Mouse (Mus musculus): ENCODE data around the gene Chaf1b. TPM values are rescaled to one million over a fixed set of nuclear protein-coding genes. Genes with fewer than 3 reads are reported as not detected.

The Chaf1b gene
- total RNA-seq (2017): 3.7 to 6.2 TPM (median 5.7 TPM) in 3 replicates

DNA sequence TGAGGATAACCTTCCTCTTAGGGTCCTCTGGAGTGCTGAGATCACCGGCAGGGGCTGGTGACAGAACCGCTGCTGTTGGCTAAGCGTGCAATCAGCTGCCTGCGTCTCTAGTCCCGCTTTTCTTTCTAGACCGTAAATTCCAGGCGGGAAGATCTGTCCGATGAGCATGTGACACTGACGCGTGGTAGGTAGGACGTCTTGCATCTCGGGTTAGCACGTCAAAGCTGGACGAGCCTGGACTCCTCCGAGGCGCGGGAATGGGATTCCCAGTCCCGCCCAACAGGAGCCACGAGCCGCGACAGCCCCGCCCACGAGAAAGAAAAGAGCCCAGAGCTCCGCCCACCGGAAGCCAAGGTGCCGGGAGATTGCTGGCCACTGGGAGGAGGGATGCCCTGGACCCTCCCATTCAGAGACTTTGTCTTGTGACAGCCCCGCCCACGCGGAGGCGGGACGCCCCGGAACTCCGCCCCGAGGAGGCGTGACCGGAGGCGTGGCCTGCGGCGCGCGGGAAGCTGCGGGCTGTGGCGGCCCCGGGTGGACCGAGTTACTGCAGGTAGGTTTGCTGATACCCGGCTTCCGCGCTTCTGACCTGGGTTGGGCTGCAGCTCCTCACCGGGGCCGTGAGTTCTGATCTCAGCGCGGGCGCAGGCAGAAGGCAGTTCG is at the start of gene Chaf1b:
Chaf1b (plus strand) TSS at position 479 of the 663 bp plus-strand sequence.
- ATAC-seq (replicated peaks; ENCODE audit: insufficient number of reproducible peaks, low FRiP score, low TSS enrichment, poor library complexity, severe bottlenecking): peak; percentile 95

DNA sequence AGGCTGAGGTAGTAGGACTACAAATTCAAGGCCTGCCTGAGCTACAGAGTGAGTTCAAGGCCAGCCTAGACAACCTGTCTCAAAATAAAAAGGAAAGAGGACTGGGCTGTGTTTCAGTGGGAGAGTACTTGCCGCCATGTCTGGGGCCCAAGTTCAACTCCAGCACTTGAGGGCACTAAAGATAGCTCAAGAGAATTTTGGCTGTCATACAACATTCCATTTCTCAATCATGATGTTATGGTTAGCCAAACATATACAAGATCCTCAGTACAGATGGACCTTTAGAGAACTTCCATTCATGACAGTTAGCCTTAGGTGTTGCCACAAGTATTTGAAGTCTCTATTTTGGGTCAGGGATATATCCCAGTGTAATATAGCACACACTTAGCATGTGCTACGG is 49.6 kb upstream of the Chaf1b start:
- ATAC-seq (replicated peaks; ENCODE audit: insufficient number of reproducible peaks, low FRiP score, low TSS enrichment, poor library complexity, severe bottlenecking): no peak

DNA sequence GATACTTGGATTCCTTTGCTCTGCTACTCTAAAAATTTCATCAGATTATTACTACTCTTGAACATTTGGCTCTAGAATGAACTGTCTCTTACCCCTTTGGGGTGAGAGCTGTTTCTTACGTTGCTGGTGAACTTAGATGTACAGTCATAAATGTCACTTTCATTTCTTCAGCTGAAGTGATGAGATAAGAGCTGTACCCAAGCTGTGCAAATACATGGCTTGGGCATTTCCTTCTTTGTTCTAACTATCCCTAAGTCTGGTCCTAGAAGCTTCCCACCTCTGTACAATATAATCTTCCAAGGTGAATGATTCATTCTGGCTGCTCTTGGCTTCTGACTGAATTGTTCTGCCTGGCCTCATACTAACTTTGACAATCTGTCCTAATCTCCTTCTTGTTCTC is 44.7 kb upstream of the Chaf1b start:
- no peak for ATAC-seq (replicated peaks; ENCODE audit: insufficient number of reproducible peaks, low FRiP score, low TSS enrichment, poor library complexity, severe bottlenecking)

DNA sequence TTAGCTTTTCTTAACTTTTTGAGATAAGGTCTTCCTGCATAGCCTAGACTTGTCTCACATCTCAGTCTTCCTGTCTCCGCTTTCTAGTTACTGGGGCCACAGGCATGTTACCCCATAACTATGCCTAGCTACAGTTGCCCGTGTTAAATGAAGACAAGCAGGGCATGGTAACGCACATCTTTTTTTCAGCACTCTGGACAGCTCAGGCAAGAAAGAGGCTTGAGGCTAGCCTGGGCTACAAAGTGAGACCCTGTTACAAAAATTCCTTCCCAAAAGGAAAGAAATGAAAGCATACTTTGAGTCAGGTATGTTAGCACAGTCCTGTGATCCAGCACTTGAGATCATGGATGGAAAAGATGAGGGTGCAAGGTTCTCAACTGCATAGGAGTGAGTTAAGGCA is 33.2 kb upstream of the Chaf1b start:
- ATAC-seq (replicated peaks; ENCODE audit: insufficient number of reproducible peaks, low FRiP score, low TSS enrichment, poor library complexity, severe bottlenecking): no peak

DNA sequence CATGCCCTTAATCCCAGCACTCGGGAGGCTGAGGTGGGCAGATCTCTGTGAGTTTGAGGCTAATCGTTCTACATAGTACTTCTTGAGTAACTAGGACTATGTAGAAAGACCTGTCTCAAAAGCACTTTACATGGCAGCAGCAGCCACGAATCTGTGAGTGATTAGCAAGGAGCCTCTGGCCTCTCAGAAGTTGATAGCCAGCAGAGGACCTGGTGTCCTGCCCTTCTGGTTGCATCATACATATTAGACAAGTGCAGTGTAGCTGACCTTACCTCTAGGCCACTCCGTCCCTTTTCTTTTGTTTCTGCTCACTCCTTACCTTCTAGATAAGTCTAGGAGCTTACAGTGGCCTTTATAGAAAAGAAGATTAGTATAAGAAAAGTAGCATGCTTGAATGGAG is 23.7 kb upstream of the Chaf1b start:
- no peak for ATAC-seq (replicated peaks; ENCODE audit: insufficient number of reproducible peaks, low FRiP score, low TSS enrichment, poor library complexity, severe bottlenecking)

DNA sequence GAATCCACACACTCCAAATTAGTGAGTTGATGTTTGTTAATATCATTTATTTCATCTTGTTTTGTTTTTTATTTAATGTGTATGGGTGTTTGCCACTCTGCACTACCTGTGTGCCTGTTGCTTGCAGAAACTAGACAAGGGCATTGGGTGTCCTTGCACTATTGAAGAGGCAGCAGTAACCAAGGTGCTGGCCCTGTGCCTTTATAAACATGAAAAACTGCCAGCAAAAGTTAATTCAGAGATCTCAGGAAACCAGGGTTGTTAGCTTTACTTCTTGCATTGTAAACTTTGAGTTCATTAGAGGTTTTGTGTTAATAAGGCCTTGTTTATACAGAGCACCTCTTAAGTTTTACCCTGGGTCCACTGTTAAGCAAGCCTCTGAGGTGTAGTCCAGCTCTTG is 23.0 kb upstream of the Chaf1b start:
- ATAC-seq (replicated peaks; ENCODE audit: insufficient number of reproducible peaks, low FRiP score, low TSS enrichment, poor library complexity, severe bottlenecking): no peak

DNA sequence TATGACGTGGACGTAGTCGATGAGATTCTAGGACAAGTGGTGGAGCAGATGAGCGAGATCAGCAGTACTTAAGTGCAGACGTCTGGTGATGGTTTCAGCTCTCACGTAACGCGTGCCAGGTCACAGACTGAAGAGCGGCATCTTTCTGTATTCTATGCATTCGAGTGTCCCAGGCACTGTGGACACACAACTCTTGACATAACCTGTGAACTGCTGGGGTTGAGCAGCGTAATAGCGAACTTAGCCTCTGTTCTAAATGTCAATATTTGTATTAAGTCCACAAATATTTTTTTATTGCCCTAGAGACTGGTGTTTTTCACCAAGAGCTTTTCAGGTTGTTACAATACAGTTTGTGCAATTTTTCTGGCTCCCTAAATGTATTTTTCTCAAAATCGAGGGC is 8.9 kb upstream of the Chaf1b start:
- ATAC-seq (replicated peaks; ENCODE audit: insufficient number of reproducible peaks, low FRiP score, low TSS enrichment, poor library complexity, severe bottlenecking): no peak

DNA sequence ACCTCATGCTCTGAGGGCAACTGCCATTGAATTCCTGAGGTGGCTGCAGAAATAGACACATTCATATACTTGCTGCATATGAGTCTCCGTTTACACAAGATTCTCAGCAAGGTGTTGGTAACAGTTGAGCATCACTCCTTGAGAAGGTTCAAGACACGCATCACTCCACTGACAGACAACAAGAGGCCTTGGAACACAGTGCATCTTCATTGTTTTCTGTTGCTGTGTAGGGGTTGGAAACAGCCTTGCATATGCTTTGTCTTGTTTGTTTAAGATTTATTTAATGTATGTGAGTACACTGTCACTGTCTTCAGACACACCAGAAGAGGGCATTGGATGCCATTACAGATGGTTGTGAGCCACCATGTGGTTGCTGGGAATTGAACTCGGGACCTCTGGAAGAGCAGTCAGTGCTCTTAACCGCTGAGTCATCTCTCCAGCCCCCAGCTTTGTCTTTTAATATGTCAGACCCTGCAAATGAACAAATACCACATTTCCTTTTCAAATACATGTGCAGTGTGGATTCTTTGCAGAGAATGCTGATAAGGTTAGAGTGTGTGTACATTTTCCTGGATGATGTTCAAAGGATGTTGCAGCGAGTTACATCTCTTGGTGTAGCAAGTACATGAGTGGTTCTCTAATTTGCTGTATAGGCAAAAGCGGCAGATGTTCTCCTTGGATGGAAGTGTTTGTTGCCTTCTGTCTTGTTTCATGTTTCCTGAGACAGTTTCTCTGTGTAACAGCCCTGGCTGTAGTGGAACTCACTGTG is 5.9 kb upstream of the Chaf1b start:
- no peak for ATAC-seq (replicated peaks; ENCODE audit: insufficient number of reproducible peaks, low FRiP score, low TSS enrichment, poor library complexity, severe bottlenecking)

DNA sequence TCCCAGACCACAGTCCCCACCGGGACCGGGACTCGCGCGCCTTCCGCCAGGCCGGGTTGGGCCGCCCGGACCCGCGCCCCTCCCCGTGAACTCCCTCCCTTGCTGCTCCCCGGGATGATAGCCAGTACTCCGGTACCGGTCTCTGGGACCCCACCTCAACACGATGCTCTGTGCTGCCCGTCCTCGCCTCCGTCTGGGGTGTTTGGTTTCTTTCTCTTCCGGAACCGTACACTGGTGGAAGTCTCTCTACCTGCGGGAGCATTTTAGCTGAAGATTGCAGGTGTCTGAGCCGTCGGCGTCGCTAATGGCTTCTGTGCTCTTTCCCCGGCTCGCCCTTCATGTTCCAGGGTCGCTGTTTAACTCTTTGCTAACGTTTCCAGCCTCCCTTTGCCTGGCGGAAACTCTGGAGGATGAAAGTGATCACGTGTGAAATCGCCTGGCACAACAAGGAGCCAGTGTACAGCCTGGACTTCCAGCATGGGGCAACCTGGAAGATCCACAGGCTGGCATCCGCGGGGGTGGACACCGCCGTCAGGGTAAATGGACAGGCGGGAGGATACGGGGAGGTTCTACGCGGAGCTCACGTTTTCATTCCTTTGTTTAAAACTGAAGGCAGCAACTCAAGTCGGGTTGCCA is 503 bp downstream of the Chaf1b start:
- 0 out of 2 replicates have a peak, but pooled peaks have one; percentile 10 for ATAC-seq (replicated peaks; ENCODE audit: insufficient number of reproducible peaks, low FRiP score, low TSS enrichment, poor library complexity, severe bottlenecking)

DNA sequence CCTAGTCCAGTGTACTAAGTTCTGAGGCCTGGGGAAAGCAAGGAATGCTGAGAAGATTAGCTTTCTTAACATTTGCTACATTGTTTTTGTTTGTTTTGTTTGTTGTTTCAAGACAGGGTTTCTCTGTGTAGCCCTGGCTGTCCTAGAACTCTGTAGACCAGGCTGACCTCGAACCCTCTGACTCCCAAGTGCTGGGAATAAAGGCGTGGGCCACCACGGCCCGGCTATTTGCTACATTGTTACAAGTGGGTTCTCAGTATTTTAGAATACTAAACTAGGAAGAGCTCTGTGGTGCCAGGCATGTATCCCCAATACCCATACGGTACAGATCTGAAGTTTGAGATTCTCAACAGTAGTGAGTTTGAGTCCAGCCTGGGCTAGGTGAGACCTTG is 1.0 kb downstream of the Chaf1b start:
- no peak for ATAC-seq (replicated peaks; ENCODE audit: insufficient number of reproducible peaks, low FRiP score, low TSS enrichment, poor library complexity, severe bottlenecking)

DNA sequence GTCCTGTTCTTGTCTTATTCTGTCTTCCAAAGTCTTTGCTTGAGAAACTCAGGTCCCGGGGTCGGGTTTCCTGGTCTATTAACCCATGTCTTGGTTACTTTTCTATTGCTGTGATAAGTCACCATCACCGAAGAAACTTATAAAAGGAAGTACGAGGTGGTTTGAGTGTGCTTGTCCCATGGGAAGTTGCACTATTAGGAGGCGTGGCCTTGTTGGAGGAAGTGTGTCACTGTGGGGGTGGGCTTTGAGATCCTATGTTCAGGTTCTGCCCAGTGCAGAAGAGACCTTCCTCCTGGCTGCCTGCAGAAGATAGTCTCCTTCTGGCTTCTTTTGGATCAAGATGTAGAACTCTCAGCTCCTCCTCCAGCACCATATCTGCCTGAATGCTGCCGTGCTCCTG is 4.8 kb downstream of the Chaf1b start:
- ATAC-seq (replicated peaks; ENCODE audit: insufficient number of reproducible peaks, low FRiP score, low TSS enrichment, poor library complexity, severe bottlenecking): no peak

DNA sequence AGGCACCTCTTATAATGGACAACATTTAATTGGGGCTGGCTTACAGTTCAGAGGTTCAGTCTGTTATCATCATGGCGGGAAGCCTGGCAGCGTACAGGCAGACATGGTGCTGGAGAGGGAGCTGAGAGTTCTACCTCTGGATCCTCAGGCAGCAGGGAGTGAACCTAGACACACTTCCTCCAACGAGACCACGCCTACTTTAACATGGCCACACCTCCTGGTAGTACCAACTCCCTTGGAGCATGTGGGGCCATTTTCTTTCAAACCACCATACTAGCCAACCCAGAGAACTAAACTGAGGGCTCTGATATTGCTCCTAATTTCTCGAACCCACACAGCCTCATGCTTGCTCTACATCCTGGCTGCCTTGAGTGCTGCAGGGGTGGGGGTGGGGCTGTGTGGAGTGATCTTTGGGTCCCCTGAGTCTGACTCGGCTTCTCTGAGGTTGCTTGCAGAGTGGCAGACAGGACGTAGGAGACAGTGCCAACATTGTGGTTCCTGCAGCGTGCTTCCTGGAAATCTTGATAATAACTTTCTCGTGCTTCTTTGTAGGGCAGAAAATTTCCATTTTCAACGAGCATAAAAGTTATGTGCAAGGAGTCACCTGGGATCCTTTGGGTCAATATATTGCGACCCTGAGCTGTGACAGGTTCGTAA is 7.4 kb downstream of the Chaf1b start:
- ATAC-seq (replicated peaks; ENCODE audit: insufficient number of reproducible peaks, low FRiP score, low TSS enrichment, poor library complexity, severe bottlenecking): no peak

DNA sequence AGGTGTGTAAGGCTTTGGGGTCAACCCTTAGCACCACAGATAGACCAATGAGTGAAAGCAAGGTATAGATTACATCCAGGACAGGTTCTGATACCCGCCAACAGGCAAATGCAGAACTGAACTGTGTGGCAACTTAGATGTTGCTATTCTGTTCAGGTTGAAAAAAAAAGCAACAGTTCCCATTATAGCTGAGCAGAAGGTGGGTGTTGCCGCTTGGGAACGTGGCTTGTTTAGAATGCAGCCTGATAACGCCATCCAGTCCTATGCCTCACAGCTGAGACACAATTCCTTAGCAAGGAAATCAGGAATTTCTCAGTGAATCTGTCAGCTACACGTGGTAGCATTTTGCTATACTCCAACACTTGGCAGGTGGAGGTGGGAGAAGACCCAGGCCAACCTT is 9.6 kb downstream of the Chaf1b start:
- ATAC-seq (replicated peaks; ENCODE audit: insufficient number of reproducible peaks, low FRiP score, low TSS enrichment, poor library complexity, severe bottlenecking): no peak

DNA sequence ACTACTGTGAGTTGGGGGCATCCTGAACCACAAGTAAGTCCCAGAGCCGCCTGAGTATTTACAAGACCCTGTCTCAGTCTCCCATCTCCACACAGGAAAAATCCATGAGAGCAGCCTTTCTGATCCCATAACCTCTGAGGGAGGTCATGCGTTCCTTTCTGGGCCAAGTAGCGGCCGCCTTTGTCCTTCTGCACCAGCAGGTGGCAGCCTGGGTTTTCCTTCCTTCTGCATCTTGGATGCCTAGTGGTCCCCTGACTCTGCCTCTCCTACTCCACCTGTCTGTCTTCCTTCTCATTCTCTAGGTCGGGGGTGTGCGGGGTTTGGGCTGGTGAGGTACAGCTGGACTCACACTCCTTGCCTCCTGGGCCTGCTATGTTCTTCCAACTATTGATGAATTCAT is 19.3 kb downstream of the Chaf1b start:
- ATAC-seq (replicated peaks; ENCODE audit: insufficient number of reproducible peaks, low FRiP score, low TSS enrichment, poor library complexity, severe bottlenecking): no peak

DNA sequence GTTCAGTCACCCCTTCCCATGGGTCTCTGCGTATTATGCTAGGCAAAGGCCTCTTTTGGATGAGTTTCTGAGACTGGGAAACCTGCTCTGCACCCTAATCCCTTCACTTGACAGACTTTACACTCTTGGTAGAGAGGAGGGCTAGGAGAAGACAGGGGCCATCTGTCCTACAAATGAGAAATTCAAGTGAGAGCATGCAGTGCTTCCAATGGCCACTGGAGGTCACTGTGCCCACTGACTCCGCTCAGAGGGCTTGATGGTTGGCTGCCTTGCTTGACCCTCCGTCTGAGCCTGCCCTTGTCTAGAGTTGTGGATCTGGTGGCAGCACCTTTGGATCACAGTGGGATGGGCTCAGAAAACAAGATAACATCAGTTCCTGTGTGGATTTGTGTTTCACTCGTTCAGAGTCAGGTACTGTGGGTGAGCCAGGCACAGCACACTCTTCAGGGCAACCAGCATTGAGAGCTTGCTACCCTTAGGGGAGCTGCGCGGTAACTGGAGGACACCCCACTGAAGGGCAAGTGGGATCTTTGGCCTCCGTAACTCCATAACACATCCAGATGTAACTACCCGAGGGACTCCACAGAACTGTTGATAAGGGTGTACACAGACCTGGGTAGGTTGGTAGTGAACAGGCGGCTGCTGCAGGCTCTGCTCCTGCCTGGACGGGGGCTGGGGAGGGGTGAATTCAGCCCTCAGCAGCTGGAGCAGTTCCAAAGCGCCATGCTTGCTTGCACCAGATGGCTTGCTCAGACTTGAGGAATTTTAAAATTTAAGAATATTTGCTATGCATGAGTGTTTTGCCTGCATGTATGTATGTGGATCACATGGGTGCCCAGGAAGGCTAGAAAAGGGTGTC is 22.7 kb downstream of the Chaf1b start:
- peak; percentile 64 for ATAC-seq (replicated peaks; ENCODE audit: insufficient number of reproducible peaks, low FRiP score, low TSS enrichment, poor library complexity, severe bottlenecking)

DNA sequence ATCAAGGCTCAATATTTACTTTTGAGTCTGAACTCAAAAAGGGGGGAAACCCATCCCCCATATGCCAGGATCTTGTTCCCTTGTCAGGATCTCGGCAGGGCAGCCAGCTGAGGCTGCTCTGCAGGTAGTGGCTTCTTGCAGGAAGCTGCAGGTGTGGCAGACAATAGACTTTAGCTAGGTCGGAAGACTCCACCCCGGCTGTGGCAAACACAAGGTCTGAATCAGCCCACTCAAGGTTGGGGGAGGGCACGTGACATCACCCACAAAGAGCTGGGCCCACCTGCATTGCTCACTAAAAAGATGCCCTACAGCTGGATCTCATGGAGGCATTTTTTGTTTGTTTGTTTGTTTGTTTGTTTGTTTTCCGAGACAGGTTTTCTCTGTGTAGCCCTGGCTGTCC is 24.1 kb downstream of the Chaf1b start:
- no peak for ATAC-seq (replicated peaks; ENCODE audit: insufficient number of reproducible peaks, low FRiP score, low TSS enrichment, poor library complexity, severe bottlenecking)

DNA sequence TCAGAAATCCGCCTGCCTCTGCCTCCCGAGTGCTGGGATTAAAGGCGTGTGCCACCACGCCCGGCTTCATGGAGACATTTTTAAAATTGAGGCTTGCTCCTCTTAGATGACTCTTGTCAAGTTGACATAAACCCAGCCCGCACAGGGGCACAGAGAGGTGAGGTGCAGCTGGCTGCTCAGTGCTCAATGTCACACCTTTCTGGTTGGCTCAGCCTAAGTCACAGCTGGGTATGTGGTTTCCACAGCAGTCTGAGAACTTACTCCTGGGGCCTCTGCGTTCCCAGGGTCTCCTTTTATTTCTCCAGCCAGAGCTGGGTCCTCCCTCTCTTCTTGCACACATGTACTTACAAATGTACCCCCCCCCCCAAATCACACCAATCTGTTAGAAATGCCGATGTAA is 24.5 kb downstream of the Chaf1b start:
- no peak for ATAC-seq (replicated peaks; ENCODE audit: insufficient number of reproducible peaks, low FRiP score, low TSS enrichment, poor library complexity, severe bottlenecking)

DNA sequence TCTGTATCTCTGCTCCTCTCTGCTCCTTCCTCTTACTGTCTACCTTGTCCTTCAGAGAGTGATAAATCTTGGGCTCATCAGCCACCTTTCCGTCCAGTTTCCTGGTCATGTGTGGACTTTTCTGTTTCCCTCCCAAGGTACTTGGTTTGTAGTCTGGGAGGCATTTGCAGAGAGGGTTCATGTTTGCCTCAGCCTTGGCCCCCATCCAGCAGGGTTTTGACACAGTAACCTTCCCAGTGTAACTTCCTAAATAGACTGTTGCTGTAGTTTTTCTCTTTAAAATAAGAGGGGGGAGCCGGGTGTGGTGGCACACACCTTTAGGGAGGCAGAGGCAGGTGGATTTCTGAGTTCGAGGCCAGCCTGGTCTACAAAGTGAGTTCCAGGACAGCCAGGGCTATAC is 26.2 kb downstream of the Chaf1b start:
- ATAC-seq (replicated peaks; ENCODE audit: insufficient number of reproducible peaks, low FRiP score, low TSS enrichment, poor library complexity, severe bottlenecking): no peak

Data from monocyte, adult 5-6 weeks (primary cell).